Mouse (Mus musculus) urinary bladder, postnatal 14 days (tissue): Measurements from ENCODE around the gene Cd180.
"Not testable (repeated sequence)": the region's sequence is repeated elsewhere in the genome, so short reads cannot be mapped to it uniquely, and the experiment has no call there.

ENCODE experiments used
- DNase-seq: peaks from one replicate; pipeline ENCODE4 v3.0.0; 2021; ENCODE audit warnings: low spot score

Cd180 gene

DNA sequence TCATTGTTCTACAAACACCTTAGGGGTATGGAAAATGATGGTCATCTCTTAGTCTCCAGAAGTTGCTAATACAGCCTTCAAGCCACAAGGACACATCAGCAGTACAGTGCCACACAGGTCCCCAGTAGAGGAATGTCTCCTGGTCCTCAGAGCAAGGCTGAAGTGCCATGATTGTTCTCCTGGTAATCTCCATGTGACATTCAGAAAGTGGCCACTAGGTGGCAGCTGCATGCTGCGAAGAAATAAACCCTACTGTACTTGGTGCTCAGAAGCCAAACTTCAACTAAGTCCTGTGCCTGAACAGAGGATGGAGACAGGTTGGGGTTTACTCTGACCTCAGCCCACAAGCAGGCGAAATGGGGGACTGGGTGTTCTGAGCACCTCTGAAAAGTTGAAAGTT is 14.9 kb upstream of the Cd180 start:
- DNase-seq = peak; percentile 77

DNA sequence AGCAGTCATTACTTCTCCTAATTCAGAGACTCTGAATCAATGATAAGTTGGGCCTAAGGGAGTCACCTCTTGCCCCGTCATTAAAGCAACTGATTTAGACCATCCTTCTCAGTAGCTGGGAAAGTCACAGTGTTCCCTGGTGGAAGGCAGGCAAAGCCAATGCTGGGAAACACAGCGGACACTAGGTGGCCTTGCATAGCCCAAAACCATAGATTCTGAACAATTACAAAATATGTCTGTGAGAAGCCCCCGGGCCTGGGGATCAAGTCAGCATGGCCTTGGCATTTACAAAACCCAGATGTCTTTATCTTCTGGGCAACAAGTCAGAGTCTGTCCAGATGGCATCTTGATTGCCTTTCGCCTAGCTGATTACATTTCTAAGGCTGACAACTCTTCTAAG is 8.5 kb upstream of the Cd180 start:
- DNase-seq = no peak

DNA sequence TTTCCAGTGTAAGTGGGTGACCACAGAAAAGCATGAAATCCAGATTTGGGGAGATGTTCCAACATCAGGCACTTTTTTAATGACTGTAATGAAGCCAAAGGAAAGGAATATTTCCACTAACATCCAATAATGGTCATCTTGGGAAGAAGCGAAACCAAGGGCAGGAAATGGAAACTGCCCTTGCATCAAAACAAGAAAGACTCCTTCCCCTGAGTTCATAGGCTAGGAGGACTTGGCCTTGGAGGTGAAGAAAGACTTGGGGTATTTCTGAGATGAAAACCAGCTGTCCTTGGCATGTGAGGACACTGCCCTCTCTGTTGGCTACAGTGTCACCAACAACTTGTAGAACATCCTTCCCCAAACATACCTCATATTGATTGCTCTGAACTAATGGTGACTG is 5.2 kb upstream of the Cd180 start:
- DNase-seq = no peak

DNA sequence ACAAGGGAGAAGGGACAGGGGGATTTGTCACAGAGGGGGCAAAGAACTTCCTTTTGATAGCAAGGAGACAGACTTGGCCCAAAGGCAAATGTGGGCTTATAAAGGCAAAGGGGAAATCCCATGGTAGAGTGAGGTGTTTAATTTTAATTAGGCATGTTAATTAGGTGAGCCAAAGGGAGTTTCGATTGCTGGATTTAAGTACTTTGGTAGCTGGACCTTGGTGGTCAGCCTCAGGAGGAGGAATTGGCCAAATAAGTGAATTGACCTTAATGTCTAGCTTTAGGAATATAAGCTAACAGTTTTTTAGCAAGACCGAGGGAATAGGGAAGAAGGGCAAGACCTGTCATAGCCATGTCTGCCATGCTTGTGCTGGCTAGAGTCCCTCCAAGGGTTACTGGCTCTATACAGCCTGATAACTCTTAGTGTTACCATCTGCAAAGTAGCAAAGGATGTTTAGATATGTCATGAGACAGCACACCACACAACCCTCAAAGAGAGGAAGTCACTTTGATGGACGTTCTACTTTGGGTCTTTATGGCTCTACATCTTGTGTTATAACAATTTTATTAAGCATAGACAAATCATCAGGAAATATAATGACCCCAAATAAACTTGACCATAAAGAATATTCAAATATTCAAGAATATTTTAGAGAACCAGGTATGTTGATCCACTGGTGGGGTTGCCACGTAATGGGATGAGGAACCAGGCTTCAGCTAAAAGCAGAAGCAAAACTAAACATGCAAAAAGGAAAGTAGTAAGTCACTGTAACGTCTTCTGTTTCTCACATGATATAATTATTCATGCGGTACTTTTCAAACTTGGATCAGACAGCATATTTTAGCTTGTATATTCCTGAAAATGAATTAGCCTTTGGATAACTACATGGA is 3.9 kb upstream of the Cd180 start:
- DNase-seq = no peak

DNA sequence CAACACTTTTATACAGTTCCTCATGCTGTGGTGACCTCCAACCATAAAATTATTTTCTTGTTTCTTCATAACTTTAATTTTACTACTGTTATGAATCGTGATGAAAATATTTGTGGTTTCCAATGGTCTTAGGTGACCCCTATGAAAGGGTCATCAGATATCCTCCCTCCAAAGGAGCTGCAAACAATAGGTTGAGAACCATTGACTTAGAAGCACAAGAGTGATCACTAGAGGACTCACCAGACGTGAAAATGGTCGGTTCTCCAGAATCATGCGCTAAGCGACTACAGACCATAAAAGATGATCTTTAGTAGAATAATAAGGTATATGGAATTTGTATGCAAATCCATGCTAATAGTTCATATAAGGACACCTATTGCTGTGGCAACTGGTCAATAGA is 3.2 kb upstream of the Cd180 start:
- no peak for DNase-seq

DNA sequence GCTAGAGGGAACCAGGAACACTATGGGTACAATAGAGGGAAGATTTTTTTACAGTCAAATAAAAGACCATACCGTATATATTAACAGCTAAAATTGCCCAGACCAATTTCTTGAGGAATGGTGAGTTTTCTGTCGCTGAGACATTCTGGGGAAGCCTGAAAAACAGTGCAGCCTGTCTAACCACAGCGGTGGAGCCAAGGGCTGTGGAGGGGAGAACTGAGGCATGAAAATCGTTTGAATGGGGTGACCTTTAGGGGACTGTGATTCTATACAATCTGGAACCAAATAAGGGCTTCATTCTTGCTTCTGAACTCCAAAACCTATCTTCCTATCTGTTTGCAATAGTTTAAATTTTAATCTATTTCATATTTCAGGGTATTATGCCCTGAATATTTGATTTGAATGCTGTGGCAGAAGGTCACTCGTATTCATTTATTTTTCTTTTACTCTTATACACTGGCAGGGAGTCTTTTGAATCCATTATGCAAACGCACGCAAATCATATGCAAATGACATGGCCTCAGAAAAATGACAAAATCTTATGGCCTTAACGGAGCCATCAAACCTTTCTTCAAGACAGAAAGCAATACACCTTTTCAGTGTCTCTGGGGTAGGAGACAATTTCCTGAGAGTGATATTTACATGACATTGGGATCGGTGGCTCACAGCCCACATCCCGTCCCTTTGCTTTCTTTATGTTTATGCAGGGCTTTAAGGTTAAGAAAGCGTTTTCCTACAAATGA is 1.8 kb upstream of the Cd180 start:
- no peak for DNase-seq

DNA sequence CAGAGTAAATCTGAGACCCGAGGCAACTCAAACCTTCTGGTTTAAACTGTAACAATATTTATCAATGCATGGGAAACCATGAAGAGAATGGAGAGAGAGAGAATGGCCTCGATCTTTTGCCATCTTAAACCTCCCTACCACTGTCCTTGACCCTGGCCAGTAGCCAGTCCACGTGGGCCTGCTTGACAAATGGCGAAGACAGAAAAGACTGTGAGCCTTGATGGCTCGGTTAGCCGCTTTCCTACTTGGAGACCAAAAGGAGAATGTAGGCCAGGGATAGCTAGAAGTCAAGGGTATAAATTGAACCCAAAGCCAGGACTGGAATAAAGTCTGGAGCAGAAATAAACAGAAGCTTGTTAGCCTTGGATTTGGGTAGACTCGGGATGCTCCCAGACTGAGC is 796 bp downstream of the Cd180 start:
- DNase-seq = no peak

DNA sequence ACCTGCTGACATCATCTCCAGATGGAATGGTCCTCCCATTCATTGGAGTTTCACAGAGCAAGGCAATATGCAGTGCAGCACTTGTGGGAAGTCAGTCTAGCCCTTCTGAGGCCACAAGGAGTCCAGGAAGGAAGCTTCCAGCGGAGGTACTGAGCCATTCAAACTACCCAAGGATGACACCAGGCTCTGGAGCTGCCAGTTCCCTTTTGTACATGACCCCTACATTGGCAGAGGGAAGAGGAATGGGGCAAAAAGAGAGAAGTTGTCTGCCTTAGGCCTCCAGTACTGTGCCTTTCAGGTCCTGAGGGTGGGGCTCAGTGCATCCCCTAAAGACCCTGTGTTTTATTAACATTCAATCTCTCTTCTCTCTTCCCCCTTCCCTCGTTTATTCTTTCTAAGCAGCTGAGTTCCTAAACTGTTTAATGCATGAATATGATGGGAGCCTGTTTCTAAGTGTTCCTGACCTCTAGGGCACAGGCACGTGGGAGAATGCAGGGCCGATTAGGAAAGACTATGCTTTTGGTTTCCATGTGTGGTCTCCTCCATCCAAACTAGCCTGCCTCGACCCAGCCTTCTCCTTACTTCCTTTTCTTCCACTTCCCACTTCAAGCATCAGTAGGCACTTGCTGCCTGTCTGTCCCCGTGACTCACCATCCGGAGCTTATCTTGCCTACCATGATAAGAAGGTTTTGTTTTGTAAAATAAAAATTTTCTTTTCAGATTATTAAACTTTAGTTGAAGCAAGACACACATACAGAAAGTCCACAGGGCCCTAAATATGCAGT is 2.0 kb downstream of the Cd180 start:
- DNase-seq = no peak

DNA sequence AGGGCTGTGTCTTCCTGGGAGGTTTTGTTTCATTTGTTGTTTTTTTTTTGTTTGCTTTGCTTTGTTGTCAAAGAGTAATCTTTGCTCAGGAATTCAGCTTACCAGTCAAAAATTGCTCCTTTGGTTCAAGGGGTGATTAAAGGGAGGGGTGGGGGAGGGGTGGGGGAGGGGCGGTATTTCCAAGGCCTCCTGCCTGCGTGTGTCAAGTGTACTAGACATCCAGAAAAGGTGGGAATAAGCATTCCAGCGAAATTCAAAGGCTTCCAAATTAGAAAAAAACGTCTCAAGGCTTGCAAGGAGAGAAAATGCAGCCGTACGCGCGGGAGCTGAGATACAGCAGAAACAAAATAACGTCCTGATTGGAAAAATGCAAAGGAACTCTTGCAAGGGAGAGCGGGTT is 5.0 kb downstream of the Cd180 start:
- no peak for DNase-seq

DNA sequence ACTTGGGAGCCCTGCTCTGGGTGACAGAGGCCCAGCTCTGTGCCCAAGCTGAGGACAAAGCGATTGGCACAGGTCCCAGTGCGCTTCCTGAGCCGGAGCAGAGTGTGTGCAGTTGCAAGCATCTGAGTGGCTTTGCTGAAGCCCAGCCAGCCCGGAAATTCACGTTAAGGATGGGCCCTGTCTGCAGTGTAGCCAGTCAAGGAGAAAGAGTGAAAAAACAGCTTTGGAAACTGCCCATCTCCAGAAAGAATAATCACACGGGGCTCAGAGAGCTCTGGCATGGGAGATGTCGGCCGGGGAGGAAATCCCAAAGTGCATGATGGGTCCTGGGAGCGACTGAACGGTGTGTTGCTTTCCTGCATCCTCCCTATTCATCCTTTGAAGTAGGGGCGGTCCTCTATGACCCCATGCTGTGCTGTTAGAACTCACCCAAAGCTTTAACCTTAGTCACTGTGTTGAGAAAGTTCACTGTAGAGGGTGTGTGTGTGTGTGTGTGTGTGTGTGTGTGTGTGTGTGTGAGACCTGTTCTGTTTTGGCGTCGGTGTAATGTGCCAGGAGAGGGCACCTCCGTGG is 5.5 kb downstream of the Cd180 start:
- peak; percentile 50 for DNase-seq

DNA sequence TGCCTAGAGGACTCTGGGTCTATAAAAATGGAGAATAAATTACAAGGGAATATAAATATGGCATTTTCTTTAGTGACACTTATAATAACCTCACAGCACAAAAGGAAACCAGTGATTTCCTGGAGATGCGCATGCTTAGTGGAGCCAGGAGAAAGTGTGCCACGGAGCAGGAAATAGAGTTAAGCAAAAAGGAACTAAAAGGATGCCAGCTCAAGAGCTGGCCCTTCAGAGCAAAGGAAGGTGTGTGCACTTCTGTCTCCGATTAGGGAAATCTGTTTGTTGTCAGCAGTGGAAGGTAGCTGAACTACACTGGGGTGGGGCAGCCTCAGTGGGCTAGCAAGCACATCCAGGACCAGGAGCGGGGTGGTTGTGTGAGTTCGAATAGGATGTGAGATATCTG is 6.8 kb downstream of the Cd180 start:
- DNase-seq = no peak

DNA sequence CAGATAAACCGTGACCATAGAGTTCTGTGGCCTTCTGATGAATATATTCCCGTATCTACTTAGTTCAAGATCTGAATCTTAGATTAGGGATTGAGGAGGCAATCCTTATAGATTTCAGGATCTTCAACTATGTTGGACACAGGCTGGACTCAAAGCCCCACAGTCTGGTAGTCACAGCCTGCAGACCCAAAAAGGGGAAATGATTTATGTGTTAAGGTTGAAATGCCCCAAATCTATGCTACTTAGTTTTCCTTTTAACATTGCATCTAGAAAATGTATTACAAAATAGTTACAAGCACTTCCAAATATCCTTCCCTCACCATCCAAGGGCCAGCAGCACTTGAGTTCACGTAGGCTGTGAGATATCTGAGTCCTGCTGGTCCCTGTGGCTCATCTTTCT is 7.4 kb downstream of the Cd180 start:
- DNase-seq = no peak

DNA sequence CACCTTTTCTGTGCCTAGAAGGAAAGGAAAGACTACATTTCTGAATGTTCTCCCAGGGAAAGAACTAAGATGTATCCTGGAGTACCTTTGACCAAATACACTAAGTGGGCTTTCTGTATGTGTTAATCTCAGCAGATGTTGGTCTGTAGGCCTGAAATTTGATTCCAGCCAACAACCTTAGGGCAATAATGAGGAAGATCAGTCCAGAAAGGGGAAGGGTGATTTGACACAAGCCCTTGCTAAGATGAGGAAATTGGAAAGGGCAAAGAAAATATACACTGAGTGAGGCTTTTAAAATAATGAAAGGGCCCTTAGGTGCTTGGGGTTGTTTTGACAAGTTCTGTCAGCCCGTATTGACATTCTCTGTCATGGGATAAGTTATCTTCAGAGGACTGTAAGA is 23.6 kb downstream of the Cd180 start:
- no peak for DNase-seq

DNA sequence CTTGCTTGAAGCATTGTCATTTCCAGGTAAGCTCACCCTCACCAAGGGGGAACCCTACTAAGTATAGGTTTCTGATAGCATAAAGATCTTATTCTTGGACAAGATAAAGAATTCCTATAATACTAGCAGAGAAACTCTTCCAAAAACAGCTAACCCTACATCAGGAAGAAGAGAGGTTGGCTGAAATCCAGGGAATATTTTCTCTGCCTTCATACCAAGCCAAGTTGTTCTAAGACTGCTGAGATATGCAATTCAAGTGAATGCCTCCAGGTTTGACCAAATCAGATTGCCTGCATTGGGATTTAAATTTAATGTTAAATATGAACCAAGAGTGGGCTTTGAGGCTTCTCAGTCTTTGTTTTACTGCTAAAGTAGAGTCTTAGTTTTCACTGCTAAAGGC is 32.1 kb downstream of the Cd180 start:
- no peak for DNase-seq

DNA sequence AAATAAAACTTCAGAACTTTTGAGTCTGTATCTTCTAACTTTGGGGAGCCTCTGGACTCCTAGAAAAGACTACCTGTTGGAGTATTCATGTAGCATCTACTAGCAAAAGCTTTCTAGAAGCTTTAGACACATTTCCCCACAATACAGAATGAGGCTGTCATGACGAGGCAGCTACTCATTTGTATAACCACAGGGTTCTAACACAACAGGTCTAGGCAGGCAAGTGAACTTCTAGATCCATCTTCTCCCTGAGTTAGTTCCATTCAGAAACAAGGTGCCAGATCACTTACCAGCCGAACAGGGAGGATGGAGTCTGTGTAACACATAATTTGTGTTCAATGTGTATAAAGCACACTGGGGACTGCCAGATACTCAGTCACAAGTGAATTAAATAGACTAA is 32.5 kb downstream of the Cd180 start:
- no peak for DNase-seq

DNA sequence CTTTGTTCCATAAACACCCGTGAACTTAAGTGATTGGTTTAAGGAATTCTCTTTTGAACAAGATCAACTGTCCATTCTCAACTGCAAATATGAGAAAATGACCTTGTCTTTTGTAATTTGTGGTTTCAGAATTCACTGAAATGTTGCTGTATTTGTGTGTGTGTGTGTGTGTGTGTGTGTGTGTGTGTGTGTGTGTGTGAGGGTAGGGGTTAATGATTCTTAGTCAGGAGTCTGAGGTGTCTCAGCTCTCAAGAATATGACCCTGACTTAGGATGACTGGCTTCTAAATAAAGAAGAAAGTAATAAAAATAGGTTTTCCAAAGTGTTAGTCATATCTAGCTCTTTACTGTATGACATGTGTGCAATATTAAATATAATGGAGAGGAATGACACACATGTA is 33.5 kb downstream of the Cd180 start:
- no peak for DNase-seq

DNA sequence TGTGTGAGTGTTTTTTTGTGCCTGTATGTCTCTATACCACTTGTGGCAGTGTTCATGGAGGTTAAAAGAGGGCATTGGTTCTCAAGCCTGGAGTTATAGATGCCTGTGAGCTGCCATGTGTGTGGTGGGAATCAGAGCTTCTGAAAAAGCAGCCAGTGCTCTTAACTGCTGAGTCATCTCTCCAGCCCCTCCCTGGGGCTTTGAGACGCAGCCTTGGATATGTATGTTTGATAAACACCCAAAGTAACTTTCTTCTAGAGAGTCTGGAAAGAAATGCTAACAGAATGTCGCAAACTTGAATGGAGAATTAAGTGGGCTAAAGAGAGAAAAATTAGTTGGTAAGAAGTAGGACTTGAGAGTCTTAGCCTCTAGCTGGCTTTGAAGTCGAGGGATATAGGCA is 34.7 kb downstream of the Cd180 start:
- DNase-seq = no peak

DNA sequence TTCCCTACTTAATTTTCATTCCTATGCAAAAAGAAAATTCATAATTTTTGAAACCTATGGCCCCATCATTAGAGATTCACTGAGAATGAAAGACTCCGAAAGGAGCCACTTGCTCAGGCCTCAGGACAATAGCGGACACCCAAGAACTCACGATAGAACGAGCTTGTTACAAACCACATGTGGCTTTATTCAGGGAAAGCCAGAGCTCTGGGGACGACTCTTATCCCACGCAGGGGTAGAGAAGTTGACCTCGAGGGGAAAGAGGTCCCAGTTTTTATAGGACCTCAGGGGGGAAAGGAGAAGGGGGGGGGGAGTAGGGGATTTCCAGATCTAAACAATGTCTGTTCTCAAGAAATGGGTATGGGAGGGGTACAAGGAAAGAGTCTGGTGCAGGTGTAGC is 35.6 kb downstream of the Cd180 start:
- not testable (repeated sequence) for DNase-seq

DNA sequence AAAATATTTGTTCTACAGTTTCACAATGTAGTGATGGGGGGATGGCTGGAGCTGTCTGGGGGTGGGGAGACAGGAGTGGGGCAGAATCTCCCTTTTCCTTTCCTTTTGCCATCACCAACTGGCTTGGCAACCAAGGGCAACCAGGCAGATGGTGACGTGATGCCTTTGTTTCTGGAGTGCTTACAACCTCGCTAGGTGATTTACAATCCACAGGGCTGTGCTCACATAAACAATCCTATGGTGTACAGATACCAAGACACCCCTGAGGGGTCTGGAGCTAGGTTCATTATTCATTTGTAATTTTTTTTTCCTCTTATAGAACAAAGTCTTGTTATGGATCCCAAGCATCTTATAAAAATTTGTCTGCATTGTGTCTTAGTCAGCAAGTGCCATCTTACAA is 39.7 kb downstream of the Cd180 start:
- no peak for DNase-seq

DNA sequence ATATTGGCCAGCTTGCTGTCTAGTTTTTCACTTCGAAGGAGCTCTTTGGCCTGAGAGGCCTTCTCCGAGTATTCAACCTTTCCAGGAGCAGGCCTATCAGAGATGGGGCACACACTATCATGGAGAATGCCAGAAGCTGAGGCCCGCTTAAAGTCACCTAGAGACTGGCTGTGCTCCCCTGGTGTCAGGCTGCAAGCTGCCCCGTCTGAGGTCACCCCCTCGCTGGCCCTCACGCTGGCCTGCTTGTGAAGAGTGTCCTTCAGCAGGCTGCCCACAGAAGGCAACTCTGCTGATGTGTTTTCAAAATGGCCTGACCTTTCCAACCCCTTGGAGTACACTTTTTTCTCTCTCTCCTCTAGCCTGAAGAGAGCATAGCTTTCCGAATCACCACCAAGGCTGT is 44.5 kb downstream of the Cd180 start:
- no peak for DNase-seq

DNA sequence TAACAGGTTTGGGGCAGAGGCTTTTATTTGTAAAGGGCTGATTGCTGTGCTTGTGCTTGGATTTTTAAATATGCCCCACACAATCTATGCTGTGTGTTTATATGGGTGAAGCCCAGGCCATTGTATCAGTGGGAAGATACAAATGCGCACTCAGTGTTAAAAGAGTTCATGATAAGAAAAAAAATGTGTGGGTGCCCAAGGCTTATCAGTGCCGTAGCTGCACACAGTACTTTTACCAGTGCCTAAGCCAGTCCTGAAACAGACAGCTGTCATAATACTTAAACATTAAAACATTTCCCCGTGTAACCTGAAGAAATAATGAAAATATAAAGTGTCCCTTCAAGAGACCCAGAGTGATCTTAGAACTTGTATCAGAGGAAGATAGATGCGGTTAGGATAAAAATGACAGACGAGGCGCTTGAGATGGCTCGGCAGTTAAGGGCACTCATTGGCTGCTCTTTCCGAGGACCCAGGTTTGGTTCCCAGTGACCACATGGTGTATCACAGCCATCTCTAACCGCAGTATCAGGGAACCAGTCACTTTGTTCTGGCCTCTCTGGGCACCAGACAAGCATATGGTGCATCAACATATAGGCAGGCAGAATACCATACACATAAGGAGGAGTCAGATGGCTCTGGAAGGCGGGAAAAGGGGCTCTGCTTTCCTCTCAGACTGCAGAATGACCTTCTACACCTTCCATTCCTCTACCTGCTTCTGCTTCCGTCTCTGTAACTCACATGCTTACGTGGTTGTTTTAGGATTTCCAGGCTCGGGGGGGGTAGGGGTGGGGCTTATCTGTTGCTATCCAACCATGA is 46.6 kb downstream of the Cd180 start:
- DNase-seq = no peak
